Mouse (Mus musculus) embryonic facial prominence, embryonic 14.5 days (tissue): Measurements from ENCODE around the gene Ilf2. TPM values are rescaled to one million over a fixed set of nuclear protein-coding genes. Genes with fewer than 3 reads are reported as not detected.

Source experiments
- ATAC-seq: fragments of 200-750 bp; cut with Nextera tagmentation; 2 replicates; pipeline ENCODE4 v1.8.0; 2017; ENCODE audit warnings: low read depth, moderate number of reproducible peaks, moderate TSS enrichment
- DNase-seq: peaks from one replicate; pipeline ENCODE4 v3.0.0-alpha.2; 2015; ENCODE audit warnings: low spot score
- H3K27ac ChIP-seq: fragments of 300-500 bp; sonication (generic); replicated peaks from 2 replicates; pipeline ENCODE4 v1.5.1; 2014; ENCODE audit warnings: low read depth, mild to moderate bottlenecking, low read length, moderate library complexity
- H3K27me3 ChIP-seq: fragments of 300-500 bp; sonication (generic); replicated peaks from 2 replicates; pipeline ENCODE4 v1.6.1; 2014; ENCODE audit warnings: low read length; ENCODE audit not compliant: control insufficient read depth, insufficient read depth
- H3K36me3 ChIP-seq: fragments of 300-500 bp; sonication (generic); 2 replicates; pipeline ENCODE4 v1.6.1; 2014; ENCODE audit warnings: low read length, mixed read lengths; ENCODE audit not compliant: control insufficient read depth, insufficient read depth
- H3K4me1 ChIP-seq: fragments of 300-500 bp; sonication (generic); 2 replicates; pipeline ENCODE4 v1.6.1; 2014; ENCODE audit warnings: antibody characterized with exemption, low read length; ENCODE audit not compliant: control insufficient read depth, insufficient read depth
- H3K4me2 ChIP-seq: fragments of 300-500 bp; sonication (generic); 2 replicates; pipeline ENCODE4 v1.6.1; 2014; ENCODE audit warnings: low read depth, mild to moderate bottlenecking, low read length, moderate library complexity, mixed read lengths
- H3K4me3 ChIP-seq: fragments of 300-500 bp; sonication (generic); 2 replicates; pipeline ENCODE4 v1.5.1; 2014; ENCODE audit warnings: low read depth, mild to moderate bottlenecking, low read length
- H3K9ac ChIP-seq: fragments of 300-500 bp; sonication (generic); 2 replicates; pipeline ENCODE4 v1.6.1; 2014; ENCODE audit warnings: low read depth, mild to moderate bottlenecking, low read length, moderate library complexity, mixed read lengths
- H3K9me3 ChIP-seq: fragments of 300-500 bp; sonication (generic); 2 replicates; pipeline ENCODE4 v1.6.1; 2016; ENCODE audit warnings: low read length; ENCODE audit not compliant: control insufficient read depth
- WGBS: fragments of 180-500 bp; shearing (Covaris S2); extraction: QIAGEN DNeasy Blood & Tissue Kit; methylation state at CpG from one replicate; pipeline ENCODE4 v1.1.7; 2014; 5-methylcytosine and 5-hydroxymethylcytosine counted together
- polyA plus RNA-seq: library from polyadenylated mRNA; unstranded; fragments of >200 nt; fragmentation: Nextera tagmentation; extraction: Ambion mirVana; gene quantifications from 2 replicates; pipeline ENCODE4 v1.2.1, GENCODE M21; 2014

The Ilf2 gene
- polyA plus RNA-seq, 1 experiment from 2014 or later: 137 TPM

DNA sequence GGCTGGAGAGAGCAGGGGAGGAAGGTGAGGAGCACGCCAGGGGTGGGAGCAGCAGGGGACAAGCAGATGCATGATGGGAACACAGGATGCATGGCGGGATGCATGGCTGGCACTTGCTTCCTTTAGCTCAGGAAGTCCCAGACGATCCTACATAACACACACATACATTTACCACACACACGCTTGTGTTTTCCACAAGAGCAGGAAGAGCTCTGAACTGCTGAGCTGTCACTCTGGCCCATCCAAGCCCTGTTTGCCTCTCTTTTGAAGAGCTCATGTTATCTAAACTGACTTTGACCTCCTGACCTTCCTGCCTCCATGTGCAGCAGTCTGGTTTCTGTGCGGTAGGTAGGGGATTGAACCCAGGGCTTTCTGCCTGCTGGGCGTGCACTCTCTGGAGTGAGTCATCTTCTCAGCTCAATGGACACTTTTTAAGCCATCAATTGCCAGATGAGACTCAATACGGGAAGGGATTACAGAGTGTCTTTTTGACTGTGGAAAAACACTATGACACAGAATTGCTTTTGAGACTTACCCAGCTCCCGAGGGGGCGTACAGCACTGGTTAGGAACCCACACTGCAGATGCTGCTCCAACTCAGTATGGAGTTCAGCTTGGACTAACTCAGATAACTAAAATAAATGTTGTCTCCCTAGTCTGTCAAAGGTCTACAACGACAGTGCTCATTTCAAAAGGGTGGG is 24.4 kb upstream of the Ilf2 start:
- Histone ChIP-seq H3K9ac (no peak overlapping the region), H3K36me3 (no peaks in the 10 kb centered on the region), H3K4me2 (peak overlapping the region; percentile 40), H3K9me3 (no peaks in the 10 kb centered on the region), H3K27me3 (no peaks in the 10 kb centered on the region), H3K27ac (no peak overlapping the region), H3K4me1 (no peaks in the 10 kb centered on the region), H3K4me3 (no peak overlapping the region)
- 45% methylated on average over 10 of the region's 10 CpGs for WGBS
- ATAC-seq (no peak), DNase-seq (peak; percentile 23)

DNA sequence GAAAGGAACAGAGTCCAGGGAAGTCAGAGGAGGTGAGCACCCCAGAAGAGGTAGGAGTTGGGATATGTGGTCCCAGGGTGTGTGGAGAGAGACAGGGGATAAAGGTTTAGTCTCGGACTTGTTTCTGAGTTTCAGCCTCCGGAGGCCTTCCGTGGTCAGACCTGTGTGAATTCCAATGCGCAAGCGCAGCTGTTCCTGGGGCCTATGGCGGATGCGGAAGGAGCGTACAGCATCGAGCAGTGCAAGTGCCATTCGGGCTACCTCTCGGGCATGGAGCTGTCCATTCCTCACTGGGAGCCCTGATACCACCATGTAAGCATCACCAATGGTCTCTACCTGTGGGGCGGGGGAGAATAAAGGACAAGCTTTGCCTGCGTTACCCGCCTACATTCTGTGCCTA is 21.0 kb upstream of the Ilf2 start:
- H3K27me3 ChIP-seq: no peaks in the 10 kb centered on the region
- no peak overlapping the region for H3K9ac ChIP-seq
- H3K4me3 ChIP-seq: no peak overlapping the region
- no peaks in the 10 kb centered on the region for H3K9me3 ChIP-seq
- H3K27ac ChIP-seq: no peak overlapping the region
- H3K4me1 ChIP-seq: no peaks in the 10 kb centered on the region
- H3K4me2 ChIP-seq: no peak overlapping the region
- DNase-seq: no peak
- 86% methylated on average over 14 of the region's 14 CpGs for WGBS
- H3K36me3 ChIP-seq: no peaks in the 10 kb centered on the region
- no peak for ATAC-seq

DNA sequence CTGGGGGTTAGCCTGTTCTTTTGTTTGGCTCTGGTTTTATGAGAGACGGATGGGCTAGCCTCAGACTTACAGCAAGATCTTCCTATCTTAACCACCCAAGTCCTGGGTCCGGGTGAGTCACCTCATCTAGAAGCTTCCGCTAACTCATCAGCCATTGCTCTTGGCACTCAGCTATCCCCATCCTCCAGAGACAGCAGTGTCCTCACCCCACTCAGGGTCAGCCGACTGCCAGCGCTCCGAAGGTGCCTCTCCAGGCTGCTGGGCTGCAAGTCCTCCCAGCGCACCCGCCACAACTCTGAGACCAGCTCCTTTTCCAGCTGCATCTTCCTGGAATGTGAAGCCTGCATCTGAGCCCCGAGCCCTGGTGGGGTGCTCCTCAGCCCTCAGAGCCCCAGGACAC is 16.2 kb upstream of the Ilf2 start:
- H3K4me1 ChIP-seq: no peaks in the 10 kb centered on the region
- peaks cover 25% of the 10 kb centered on the region for H3K27me3 ChIP-seq
- ATAC-seq (no peak), DNase-seq (no peak)
- H3K27ac ChIP-seq: no peak overlapping the region
- no peaks in the 10 kb centered on the region for H3K9me3 ChIP-seq
- H3K36me3 ChIP-seq: no peaks in the 10 kb centered on the region
- no peak overlapping the region for H3K4me2 ChIP-seq
- no peak overlapping the region for H3K9ac ChIP-seq
- no peak overlapping the region for H3K4me3 ChIP-seq
- 83% methylated on average over 9 of the region's 9 CpGs for WGBS

DNA sequence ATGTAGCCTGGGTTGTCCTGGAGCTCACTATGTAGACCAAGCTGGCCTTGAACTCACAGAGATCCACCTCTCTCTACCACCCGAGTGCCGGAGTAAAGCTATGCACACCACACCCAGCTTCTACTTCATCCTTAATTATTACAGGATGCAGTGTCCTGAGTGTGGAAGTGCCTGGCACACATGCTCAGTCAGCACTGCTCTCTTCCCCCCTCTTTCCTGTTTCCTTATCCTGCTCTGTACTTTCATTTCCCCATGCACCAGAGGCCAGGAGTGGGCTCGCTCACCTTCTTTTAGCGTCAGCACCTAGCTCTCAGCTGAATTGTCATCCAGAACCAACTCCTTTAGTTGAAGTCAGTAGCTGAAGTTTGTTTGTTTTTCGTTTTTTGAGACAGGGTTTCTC is 15.6 kb upstream of the Ilf2 start:
- no peak for ATAC-seq
- WGBS: 62% methylated on average over 5 of the region's 5 CpGs

DNA sequence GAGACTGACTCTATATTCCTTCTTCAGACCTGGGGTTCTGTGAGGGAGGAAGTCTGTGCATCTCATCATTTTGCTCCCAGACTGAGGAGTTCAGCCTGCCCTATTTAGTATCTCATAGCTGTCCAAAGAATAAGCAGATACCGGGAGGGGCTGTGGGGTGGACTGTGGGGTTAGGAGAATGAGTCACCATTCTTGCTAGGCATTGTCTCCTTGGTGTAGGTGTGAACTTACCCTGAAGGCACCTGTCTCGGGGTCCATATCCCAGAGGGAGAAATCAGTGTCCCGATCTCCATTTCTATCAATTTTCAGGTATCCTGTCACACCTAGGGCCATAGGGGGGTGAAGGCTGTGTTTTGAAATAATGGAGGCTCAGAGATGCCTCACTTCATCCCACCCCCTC is 14.0 kb upstream of the Ilf2 start:
- H3K27me3 ChIP-seq: peaks cover 41% of the 10 kb centered on the region
- no peak overlapping the region for H3K27ac ChIP-seq
- H3K4me2 ChIP-seq: no peak overlapping the region
- H3K4me1 ChIP-seq: no peaks in the 10 kb centered on the region
- H3K9ac ChIP-seq: no peak overlapping the region
- DNase-seq: no peak
- H3K4me3 ChIP-seq: no peak overlapping the region
- ATAC-seq: no peak
- 84% methylated on average over 3 of the region's 3 CpGs for WGBS
- H3K9me3 ChIP-seq: no peaks in the 10 kb centered on the region
- no peaks in the 10 kb centered on the region for H3K36me3 ChIP-seq

More for the DNA sequence above, 15.6 kb upstream of the Ilf2 start:
- Histone ChIP-seq H3K27me3 (peaks cover 31% of the 10 kb centered on the region), H3K4me2 (no peak overlapping the region), H3K9ac (no peak overlapping the region), H3K4me3 (no peak overlapping the region), H3K4me1 (no peaks in the 10 kb centered on the region), H3K27ac (no peak overlapping the region), H3K36me3 (no peaks in the 10 kb centered on the region), H3K9me3 (no peaks in the 10 kb centered on the region)
- DNase-seq: no peak

DNA sequence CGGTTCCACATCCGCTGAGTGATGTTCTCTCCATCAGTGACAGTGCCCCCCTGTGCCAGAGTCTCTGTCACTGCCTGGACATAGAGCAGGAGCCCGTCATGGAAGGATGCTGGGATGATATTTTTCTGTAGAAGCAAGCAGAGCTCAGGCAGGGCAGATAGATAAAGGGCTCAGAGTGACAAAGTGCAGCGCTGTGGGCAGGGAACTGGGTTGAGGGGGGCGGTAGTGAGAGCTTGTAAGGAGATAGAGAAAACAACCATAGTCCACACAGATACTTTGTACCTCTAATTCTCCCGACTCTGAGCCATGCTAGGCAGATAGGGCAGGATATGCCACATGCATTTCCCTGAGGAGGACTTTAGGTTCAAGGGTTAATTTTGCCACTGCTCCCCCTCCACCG is 13.3 kb upstream of the Ilf2 start:
- Histone ChIP-seq H3K4me2 (no peak overlapping the region), H3K4me3 (no peak overlapping the region), H3K4me1 (no peaks in the 10 kb centered on the region), H3K9ac (no peak overlapping the region), H3K27me3 (peaks cover 41% of the 10 kb centered on the region), H3K27ac (no peak overlapping the region), H3K9me3 (no peaks in the 10 kb centered on the region), H3K36me3 (no peaks in the 10 kb centered on the region)
- no peak for ATAC-seq
- DNase-seq: no peak
- 28% methylated on average over 7 of the region's 7 CpGs for WGBS

DNA sequence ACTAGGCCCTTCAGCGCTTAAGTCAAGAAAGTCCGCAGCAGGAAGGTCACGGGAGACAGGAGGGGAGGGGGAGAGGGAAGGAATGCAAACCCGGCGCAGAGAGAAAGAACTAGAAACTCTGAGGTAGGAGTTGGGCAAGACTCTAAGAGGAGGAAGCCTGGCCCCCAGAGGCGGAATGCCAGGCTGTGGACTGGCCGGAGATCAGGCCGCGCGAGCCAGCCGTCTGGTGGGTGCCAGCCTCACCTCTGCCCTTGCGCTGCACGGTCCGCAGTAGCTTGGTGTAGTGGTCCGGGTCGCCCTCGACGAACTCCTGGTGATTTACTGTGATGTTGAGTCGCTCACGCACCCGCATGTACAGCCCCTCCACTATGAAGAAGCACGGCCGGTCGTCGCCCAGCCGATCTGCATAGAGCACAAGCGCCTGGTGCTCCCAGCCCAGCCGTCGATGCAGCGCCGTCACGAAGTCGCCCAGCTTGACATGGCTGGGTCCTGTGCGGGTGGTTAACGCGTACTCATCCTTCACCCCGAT is 11.3 kb upstream of the Ilf2 start:
- 12% methylated on average over 32 of the region's 37 CpGs for WGBS
- DNase-seq (no peak), ATAC-seq (no peak)
- Histone ChIP-seq H3K27me3 (peaks cover 41% of the 10 kb centered on the region), H3K27ac (no peak overlapping the region), H3K4me1 (no peaks in the 10 kb centered on the region), H3K4me3 (peak overlapping the region; percentile 48), H3K9me3 (no peaks in the 10 kb centered on the region), H3K4me2 (peak overlapping the region; percentile 96), H3K9ac (peak overlapping the region; percentile 19; the same call in 1 of the 2 replicates), H3K36me3 (no peaks in the 10 kb centered on the region)

DNA sequence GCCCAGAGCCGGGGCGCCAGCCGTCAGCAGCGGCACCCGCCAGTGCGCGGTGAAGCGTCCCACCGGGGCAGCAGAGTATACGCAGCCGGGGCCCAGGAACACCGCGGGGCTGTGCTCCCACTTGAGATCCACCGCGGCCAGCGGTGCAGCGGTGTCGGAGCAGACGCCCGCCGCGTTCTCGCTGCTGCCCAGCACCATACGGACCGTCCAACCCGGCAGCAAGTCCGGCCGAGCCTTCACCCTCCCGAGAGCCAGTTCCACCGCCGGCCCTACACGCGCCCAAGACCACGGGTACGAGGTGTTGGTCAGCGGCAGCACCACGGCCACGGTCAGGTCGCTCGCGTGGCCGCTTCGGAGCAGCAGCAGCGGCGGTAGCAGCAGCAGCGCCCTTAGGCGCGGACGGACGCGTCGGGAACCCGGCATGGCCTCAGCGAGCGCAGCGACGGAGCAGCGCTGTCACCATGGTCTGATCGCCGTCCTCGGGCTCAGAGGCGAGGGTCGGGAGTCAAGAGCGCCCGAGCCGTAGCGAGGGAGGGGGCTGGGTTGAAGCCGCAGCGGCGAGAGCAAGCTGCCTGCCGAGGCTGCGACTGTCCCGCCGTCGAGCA is 10.7 kb upstream of the Ilf2 start:
- Histone ChIP-seq H3K4me1 (no peaks in the 10 kb centered on the region), H3K27me3 (peaks cover 41% of the 10 kb centered on the region), H3K36me3 (no peaks in the 10 kb centered on the region), H3K9ac (peak overlapping the region; percentile 60), H3K9me3 (no peaks in the 10 kb centered on the region), H3K4me2 (peak overlapping the region; percentile 96), H3K27ac (no peak overlapping the region), H3K4me3 (peak overlapping the region; percentile 48)
- peak; percentile 32 for ATAC-seq
- 2% methylated on average over 50 of the region's 75 CpGs for WGBS
- no peak for DNase-seq
